Mouse (Mus musculus): ENCODE measurements around the gene Cntln.

The Cntln gene

GRCm38 (mm10) chr4:85054616-85055015 lies 170.5 kb downstream of the Cntln start:
- DNase-seq (ENCODE audit: low spot score), result no peak

DNA sequence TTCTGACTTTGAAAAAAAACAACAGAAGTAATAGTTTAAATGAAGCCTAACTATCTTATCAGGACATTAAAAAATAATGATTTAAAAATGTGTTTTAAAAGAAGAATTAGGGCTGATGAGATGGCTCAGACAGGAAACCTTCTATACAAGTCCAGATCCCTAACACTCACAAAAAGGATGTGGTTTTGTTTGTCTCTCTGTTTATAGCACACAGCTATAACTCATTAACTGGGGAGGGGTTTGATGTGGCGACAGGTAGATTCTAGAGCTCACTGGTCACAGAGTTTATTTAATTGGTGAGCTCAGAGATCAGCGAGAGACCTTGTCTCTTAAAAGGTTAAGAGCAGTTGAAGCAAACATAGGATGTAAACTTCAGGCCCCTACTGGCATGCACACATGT lies 175.5 kb downstream of the Cntln start:
- no peak for DNase-seq (ENCODE audit: low spot score)

- no peak for DNase-seq (ENCODE audit: low spot score)
Measured at GRCm38 (mm10) chr4:85061676-85062075, 177.6 kb downstream of the Cntln start.

- DNase-seq (ENCODE audit: low spot score), result no peak
Measured at GRCm38 (mm10) chr4:85096033-85096432, 211.9 kb downstream of the Cntln start.

GRCm38 (mm10) chr4:85096682-85097081 lies 212.6 kb downstream of the Cntln start:
- DNase-seq (ENCODE audit: low spot score), result peak; percentile 49

DNA sequence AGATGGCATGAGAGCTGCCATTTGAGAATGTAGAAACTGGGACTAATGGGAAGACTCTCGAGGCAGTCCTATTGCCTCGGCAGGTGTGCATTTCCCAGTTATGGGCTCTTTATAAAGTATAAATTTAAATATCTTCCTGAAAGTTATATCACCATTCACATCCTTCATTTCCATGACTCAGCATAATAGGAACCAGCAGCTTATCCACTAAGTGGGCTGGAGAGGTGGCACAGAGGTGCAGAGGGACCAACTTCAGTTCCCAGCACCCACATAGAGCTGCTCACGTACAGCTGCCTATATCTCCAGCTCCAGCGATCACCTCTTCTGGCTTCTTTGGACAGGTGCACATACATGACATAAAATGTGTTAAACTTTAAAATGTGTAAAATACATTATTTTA lies 218.1 kb downstream of the Cntln start:
- DNase-seq (ENCODE audit: low spot score), result no peak

DNA sequence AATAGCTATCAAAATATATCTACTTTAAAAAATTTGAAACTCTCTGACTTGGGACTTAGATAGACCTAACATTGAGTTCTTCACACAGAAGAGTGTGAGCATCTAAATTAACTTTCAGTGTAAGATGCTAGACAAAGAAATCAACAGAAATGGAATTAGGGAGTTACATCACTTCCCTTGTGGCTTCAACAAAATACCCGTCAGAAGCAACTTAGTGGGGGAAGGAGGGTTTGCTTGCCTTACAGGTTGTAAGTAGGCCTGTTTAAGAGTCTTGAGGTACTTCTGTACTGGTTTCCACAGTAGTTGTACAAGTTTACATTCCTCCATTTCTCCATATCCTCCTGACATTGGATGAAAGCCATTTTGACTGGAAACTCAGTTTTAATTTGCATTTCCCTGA lies 222.3 kb downstream of the Cntln start:
- no peak for DNase-seq (ENCODE audit: low spot score)

- no peak for DNase-seq (ENCODE audit: low spot score)
Measured at GRCm38 (mm10) chr4:85106961-85107360, 222.9 kb downstream of the Cntln start.

DNA sequence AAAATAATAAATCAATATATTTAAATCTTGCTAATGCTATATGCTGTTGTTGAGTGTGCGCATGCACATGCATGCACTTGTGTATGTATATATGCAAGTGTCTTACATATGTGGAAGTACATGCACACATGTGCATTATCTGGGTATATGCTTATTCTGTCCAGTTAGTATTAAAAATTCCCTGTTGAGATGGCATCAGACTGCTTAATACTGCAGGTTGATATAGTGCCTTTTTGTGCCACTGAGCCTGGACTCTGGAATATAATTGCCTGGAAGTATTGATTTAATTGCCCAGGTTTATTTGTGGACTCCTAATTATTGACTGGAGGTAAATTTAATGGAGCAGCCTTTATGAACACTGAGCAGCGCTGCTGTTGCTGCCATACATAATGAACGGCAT lies 236.2 kb downstream of the Cntln start:
- DNase-seq (ENCODE audit: low spot score), result no peak

DNA sequence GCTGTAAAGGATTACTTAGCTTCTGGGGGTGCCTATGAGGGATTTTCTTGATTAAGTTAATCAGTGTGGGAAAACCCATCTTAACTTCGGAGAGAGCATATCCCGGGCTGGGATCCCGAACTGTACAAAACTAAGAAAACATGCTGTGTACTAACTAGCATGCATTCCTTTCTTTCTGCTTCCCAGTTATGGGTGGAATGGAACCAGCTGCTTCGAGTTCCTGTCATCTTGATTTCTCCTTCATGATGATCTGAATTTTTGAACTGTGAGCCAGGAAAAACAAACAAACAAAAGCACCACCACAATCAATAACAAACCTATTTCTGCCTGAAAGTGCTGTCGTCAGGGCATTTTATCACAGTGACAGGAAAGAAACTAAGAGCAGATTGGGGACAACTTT lies 265.6 kb downstream of the Cntln start:
- DNase-seq (ENCODE audit: low spot score), result no peak

DNA sequence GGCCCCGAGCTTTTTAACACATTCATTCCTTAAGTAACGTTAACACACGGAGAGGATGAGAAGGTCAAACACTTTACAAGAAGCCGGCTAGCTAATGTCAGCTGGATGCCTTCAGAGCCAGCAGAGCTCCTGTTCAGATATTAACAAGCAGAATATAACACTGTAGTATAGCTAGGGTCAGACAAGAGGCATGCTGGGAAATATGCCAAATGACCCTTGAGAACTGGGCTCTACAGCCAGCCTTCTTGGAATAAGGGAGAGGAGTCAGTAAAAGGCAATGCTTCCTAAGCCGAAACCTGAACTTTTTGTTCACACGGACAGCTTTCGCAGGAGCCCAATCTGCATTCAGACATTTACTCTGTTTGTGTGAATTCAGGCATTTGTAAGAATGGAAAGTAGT lies 267.8 kb downstream of the Cntln start:
- DNase-seq (ENCODE audit: low spot score), result no peak

GRCm38 (mm10) chr4:85154361-85154760 lies 270.3 kb downstream of the Cntln start:
- no peak for DNase-seq (ENCODE audit: low spot score)

DNA sequence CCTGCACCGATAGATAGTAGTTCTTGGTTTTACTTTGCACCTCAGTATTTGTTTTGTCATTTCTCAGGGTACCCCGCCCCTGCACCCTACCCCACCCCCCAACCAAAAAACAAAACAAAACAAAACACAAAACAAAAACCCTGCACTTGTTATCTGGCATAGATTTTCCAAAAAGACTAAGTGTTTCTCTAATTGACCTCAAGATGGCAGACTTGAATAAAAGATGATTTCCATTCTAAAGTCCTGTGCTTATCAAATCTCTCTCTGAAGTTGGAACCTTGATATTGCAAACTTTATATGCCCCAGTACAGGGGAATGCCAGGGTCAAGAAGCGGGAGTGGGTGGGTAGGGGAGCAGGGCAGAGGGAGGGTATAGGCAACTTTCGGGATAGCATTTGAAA lies 277.0 kb downstream of the Cntln start:
- no peak for DNase-seq (ENCODE audit: low spot score)

DNA sequence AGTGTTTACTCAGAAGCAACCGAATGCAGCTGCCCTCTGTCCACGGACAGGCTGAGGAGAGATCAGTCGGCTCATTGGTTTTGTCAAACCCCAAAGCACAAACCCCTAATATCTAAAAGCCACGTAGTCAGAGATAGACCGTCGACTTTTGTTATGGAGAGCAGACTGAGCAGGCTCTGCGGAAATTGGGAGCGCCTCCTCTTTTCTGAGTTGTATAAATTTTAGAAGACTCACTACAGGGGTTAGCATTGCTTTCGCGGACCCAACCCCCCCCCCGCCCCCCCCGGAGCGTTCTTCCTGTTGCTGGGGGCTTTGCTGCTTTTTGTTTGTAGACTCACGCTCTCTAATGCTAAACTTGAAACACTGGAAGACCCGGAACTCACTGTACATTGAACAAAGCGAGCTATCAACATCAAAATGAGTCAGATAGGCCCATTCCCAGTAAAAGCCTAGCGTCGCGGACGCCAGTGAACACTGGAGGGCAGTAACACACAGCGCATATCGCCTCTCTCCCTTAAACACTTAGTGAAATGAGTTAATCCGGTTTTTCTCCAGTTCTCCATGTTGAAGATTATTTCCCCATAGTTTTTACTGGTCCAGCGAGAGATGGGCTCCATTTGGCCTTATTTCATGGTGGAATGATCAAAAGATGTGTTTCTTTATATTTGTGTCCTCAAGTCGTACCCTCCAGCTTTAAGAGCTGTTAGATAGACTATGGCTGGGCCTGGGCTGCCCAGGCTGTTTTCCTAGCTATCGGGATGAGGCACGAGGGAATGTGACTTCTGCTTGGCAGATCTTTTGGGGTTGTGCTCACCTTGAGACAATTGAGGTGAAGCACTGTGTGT lies 278.6 kb downstream of the Cntln start:
- peak; percentile 38 for DNase-seq (ENCODE audit: low spot score)

- no peak for DNase-seq (ENCODE audit: low spot score)
Measured at GRCm38 (mm10) chr4:85163313-85163615, 279.2 kb downstream of the Cntln start.

DNA sequence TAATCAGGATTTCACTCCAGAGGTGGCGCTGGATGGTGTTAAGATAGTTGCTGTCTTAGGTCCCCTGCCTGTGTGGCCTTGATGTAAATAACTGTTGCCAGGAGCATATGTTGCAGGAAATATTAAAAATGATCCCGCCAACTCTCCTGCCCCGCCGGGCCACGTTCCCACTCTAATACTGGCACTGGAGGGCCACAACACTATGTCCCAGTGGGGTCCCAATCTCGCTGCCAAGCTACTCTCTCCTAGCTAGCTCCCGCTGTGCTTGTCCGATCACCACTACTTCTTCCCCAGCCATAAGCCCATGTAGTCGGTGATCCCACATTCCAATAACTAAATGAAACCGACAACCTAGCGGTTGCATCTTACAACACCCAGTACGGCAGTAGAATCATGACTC lies 283.9 kb downstream of the Cntln start:
- DNase-seq (ENCODE audit: low spot score), result no peak

DNA sequence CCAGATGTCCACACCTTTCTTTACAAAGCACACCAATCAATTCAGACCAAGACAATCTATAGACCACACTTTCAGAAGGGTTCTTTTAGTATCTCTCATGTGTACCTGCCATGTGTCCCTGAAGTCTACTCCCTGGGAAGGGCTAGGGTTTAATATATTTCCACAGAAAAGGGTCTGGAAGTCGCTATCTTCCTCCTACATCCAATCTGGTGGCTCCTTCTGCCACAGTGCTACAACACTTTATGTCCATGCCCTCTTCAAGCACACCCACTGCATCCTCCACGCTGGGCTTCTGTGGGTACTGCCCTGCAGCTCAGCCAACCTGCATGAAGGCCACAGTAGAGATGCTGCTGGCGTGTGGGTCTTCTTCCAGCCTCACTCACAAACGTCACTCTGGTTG lies 291.4 kb downstream of the Cntln start:
- DNase-seq (ENCODE audit: low spot score), result no peak

GRCm38 (mm10) chr4:85178394-85179051 lies 294.4 kb downstream of the Cntln start:
- DNase-seq (ENCODE audit: low spot score), result no peak
